Mouse (Mus musculus): ENCODE data around the gene Slc25a30. TPM values are rescaled to one million over a fixed set of nuclear protein-coding genes. Genes with fewer than 3 reads are reported as not detected.

Slc25a30 gene
- polyA plus RNA-seq, 1 experiment from 2014 or later, result 8.2 TPM

GRCm38 (mm10) chr14:75713661-75714060, 73.2 kb downstream of the Slc25a30 start:
- H3K9me3 ChIP-seq (ENCODE audit: control insufficient read depth, low read length), result no peaks in the 10 kb centered on the region
- peaks cover 23% of the 10 kb centered on the region for H3K36me3 ChIP-seq (ENCODE audit: control insufficient read depth, insufficient read depth, low read length)
- no peak overlapping the region for H3K4me3 ChIP-seq (ENCODE audit: low read length)
- H3K9ac ChIP-seq (ENCODE audit: low read depth, low read length), result no peak overlapping the region
- H3K4me2 ChIP-seq (ENCODE audit: low read length), result no peak overlapping the region
- WGBS, result 72% methylated on average over 4 of the region's 4 CpGs
- H3K27ac ChIP-seq (ENCODE audit: low read depth, low read length), result no peak overlapping the region
- ATAC-seq, result no peak
- no peaks in the 10 kb centered on the region for H3K4me1 ChIP-seq (ENCODE audit: control insufficient read depth, insufficient read depth, low read depth, low read length)
- H3K27me3 ChIP-seq (replicated peaks; ENCODE audit: control insufficient read depth, insufficient read depth, low read length), result no peaks in the 10 kb centered on the region

GRCm38 (mm10) chr14:75712687-75713086, 74.2 kb downstream of the Slc25a30 start:
- no peak overlapping the region for H3K4me3 ChIP-seq (ENCODE audit: low read length)
- WGBS, result 92% methylated on average over 5 of the region's 5 CpGs
- no peak overlapping the region for H3K4me2 ChIP-seq (ENCODE audit: low read length)
- H3K9me3 ChIP-seq (ENCODE audit: control insufficient read depth, low read length), result no peaks in the 10 kb centered on the region
- peaks cover 19% of the 10 kb centered on the region for H3K36me3 ChIP-seq (ENCODE audit: control insufficient read depth, insufficient read depth, low read length)
- H3K9ac ChIP-seq (ENCODE audit: low read depth, low read length), result no peak overlapping the region
- no peaks in the 10 kb centered on the region for H3K4me1 ChIP-seq (ENCODE audit: control insufficient read depth, insufficient read depth, low read depth, low read length)
- no peak for ATAC-seq
- H3K27me3 ChIP-seq (replicated peaks; ENCODE audit: control insufficient read depth, insufficient read depth, low read length), result no peaks in the 10 kb centered on the region
- H3K27ac ChIP-seq (ENCODE audit: low read depth, low read length), result no peak overlapping the region

GRCm38 (mm10) chr14:75711731-75712130, 75.1 kb downstream of the Slc25a30 start:
- H3K9me3 ChIP-seq (ENCODE audit: control insufficient read depth, low read length), result no peaks in the 10 kb centered on the region
- H3K4me3 ChIP-seq (ENCODE audit: low read length), result no peak overlapping the region
- H3K4me2 ChIP-seq (ENCODE audit: low read length), result no peak overlapping the region
- no peak overlapping the region for H3K9ac ChIP-seq (ENCODE audit: low read depth, low read length)
- H3K4me1 ChIP-seq (ENCODE audit: control insufficient read depth, insufficient read depth, low read depth, low read length), result no peaks in the 10 kb centered on the region
- 92% methylated on average over 3 of the region's 3 CpGs for WGBS
- no peak overlapping the region for H3K27ac ChIP-seq (ENCODE audit: low read depth, low read length)
- H3K27me3 ChIP-seq (replicated peaks; ENCODE audit: control insufficient read depth, insufficient read depth, low read length), result no peaks in the 10 kb centered on the region
- no peak for ATAC-seq
- H3K36me3 ChIP-seq (ENCODE audit: control insufficient read depth, insufficient read depth, low read length), result peaks cover 17% of the 10 kb centered on the region

Other genes with a start within 250 kb of the Slc25a30 start
- not detected in 2 replicates for gene Spert, start 193.9 kb downstream of the Slc25a30 start, polyA plus RNA-seq (2015; fragmentation: Nextera tagmentation; extraction: Ambion mirVana)
- gene Erich6b, start 144.8 kb downstream of the Slc25a30 start, polyA plus RNA-seq (2015; fragmentation: Nextera tagmentation; extraction: Ambion mirVana), result not detected in 2 replicates
- 15.8 and 18.3 TPM in 2 replicates for gene Cog3, start 32.5 kb downstream of the Slc25a30 start, polyA plus RNA-seq (2015; fragmentation: Nextera tagmentation; extraction: Ambion mirVana)
- 585 and 607 TPM in 2 replicates for gene Tpt1, start 58.1 kb upstream of the Slc25a30 start, polyA plus RNA-seq (2015; fragmentation: Nextera tagmentation; extraction: Ambion mirVana)
- gene Kctd4, start 168.0 kb upstream of the Slc25a30 start, polyA plus RNA-seq (2015; fragmentation: Nextera tagmentation; extraction: Ambion mirVana), result 6.2 and 6.7 TPM in 2 replicates
- 33.2 and 34.1 TPM in 2 replicates for gene Gtf2f2, start 223.8 kb upstream of the Slc25a30 start, polyA plus RNA-seq (2015; fragmentation: Nextera tagmentation; extraction: Ambion mirVana)